Mouse (Mus musculus): ENCODE results near the gene Rb1. TPM values are rescaled to one million over a fixed set of nuclear protein-coding genes. Genes with fewer than 3 reads are reported as not detected.

Rb1 gene
- total RNA-seq (2015) (46.8 and 47.0 TPM in 2 replicates), total RNA-seq (2017) (16.2 and 16.6 TPM in 2 replicates)

- ATAC-seq (replicated peaks; ENCODE audit: poor library complexity), result peak; percentile 45
Measured at GRCm38 (mm10) chr14:73325456-73326381, at the start of gene Rb1. Rb1 (minus strand) TSS chr14:73325822.

DNA sequence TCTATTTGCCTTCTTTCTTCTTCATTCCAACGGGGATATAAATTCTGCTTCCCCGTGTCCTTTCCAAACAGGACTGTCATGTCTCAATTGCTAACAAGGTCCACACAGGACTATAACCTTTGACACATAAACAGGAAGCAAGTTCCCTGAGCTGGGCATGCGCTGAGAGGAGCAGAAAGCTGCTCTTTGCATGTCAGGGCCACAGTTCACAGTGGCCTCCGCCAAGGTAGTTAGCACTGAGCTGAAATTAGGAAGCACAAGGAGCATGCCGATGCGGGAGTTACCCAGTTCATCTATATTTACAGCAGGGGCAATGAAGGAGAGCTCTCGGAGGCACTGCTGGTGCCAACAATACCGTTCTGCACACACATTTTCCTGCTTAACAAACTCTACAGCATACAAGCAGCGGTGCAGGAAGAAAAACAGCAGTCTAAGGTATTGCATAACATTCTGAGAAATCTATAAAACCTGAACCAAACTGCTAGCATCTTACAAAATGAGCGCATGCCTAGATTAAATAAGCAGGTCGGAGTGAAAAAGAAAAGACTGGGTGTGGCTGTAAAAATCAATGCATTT, 48.8 kb upstream of the Rb1 start:
- no peak for ATAC-seq (replicated peaks; ENCODE audit: poor library complexity)

DNA sequence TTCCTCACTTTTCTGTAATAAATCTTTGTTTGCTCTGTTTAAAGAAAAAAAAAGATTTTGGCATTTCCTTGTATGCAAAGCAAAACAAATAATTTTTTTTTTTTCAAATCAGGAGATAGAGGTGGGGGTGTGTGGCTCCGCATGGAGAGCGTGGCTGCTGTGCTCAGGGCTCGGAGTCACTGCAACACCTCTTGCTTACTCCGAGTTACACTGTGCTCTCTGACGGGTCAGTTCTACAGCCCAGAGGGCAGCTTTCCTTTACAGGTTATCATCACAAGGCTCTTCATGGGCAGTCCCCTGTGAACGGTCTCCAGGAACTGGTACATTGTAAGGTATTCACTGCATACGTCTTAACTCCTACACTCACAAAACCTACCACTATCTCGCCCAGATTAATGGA, 48.0 kb upstream of the Rb1 start:
- no peak for ATAC-seq (replicated peaks; ENCODE audit: poor library complexity)

GRCm38 (mm10) chr14:73372990-73373389, 47.4 kb upstream of the Rb1 start:
- no peak for ATAC-seq (replicated peaks; ENCODE audit: poor library complexity)

DNA sequence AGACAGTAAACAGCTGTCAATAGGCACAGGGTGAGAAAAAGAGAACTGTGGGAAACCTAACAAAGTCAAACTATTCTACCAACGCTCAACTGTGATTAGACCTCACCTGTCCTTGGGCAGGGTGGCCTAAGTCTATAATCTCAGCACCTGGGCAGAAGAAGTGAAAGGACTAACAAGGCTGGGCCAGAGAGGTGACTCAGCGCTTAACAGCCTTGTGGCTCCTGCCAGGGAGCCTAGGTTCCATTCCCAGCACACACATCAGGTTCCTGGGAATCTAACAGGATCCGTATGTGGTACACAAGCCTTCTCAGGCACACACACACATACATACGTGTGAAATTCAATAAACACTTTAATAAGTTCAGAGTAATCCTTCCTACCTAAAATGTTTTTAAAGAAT, 46.0 kb upstream of the Rb1 start:
- ATAC-seq (replicated peaks; ENCODE audit: poor library complexity), result no peak

- peak; percentile 33; the same call in 1 of the 2 replicates for ATAC-seq (replicated peaks; ENCODE audit: poor library complexity)
Measured at GRCm38 (mm10) chr14:73370695-73371372, 45.2 kb upstream of the Rb1 start.

- peak; percentile 64 for ATAC-seq (replicated peaks; ENCODE audit: poor library complexity)
Measured at GRCm38 (mm10) chr14:73370078-73370670, 44.6 kb upstream of the Rb1 start.

DNA sequence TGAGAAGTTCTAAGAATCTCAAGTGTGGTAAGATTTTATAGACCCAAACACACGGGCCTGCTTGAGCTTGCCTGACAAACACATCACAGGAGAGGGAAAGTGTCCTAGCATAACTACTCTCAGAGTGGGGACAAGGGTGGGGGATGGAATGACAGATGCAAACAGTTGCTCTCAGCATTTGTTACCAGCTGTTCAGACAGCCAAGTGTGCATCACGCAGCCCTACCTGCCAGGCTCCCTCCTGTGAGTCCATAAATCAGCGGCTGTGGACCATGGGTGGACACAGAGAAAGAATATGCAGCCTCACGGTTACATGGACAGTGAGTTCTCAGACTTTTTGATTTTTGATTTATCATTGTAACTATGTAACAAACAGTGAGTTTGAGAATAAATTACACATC, 44.0 kb upstream of the Rb1 start:
- ATAC-seq (replicated peaks; ENCODE audit: poor library complexity), result no peak

GRCm38 (mm10) chr14:73368966-73369365, 43.3 kb upstream of the Rb1 start:
- no peak for ATAC-seq (replicated peaks; ENCODE audit: poor library complexity)

DNA sequence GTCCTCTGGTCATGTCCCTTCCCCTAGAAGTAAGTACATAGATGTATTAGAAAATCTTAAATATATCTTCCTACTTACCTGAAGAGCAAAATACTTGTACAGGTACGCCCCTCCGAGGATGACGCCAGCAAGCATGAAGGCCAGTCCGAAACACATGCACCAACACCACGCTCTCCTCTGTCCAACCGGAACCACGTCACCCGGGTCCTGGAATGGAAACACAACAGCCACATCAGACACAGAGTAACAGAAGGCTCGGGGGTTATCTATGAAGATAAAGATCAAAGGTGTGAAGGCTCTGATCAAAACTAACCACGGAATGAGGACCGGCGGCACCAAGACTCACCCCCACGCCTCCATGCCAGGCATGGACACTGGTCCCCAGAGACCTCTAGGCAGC, 42.6 kb upstream of the Rb1 start:
- no peak for ATAC-seq (replicated peaks; ENCODE audit: poor library complexity)

GRCm38 (mm10) chr14:73366278-73366677, 40.7 kb upstream of the Rb1 start:
- ATAC-seq (replicated peaks; ENCODE audit: poor library complexity), result no peak

DNA sequence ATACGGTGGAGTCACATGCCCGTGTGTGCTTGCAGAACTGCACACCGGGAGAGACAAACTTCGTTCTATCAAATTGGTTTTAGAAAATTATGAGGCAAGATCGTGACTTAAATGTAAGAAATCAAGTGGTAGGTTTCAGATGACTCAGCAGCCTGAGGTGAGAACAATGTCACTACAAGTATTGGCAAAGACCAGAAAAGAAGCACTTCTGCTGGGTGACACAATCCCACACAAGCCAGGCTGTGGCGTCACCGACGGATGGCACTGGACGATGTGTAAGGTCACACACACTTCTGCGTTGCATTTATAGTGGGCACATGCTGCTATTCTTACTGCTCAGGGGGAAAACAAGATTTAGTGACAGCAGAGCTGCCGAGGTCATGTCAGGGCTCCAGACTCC, 38.2 kb upstream of the Rb1 start:
- peak; percentile 77 for ATAC-seq (replicated peaks; ENCODE audit: poor library complexity)

DNA sequence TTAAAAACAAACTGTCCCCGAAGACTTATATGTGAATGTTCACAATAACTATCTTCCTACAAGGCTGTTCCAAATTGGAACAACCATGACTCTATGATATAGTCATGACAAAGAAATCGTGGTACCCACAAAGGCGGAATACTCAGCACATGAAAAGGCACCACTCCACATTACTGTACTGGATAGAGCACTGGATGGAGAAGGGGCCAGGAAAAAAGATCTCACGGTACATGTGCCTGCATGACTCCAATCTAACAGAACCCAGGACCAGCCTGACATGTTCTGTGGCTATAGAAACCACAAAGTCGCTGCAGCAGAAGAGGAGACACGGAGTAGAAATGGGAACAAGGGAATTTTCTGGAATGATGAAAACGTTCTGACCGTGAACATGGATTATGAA, 29.1 kb upstream of the Rb1 start:
- ATAC-seq (replicated peaks; ENCODE audit: poor library complexity), result no peak

DNA sequence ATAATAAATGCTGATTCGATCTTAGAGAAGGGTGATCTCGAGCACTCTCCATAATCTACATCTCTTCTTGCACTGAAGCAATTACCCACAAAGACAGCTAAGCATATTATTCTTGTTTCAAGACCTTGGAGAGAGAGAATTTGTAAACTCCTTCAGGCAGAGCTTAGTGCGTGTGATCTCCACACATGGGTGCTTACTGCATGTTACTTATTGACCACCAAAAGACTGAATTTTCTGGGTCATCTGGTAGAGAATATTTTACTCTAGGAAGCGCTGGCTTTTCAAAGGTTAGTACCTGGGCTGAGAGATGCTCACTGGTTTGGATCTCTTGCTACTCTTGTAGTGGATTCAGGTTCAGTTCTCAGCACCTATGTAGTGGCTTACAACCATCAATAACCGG, 25.5 kb upstream of the Rb1 start:
- no peak for ATAC-seq (replicated peaks; ENCODE audit: poor library complexity)

DNA sequence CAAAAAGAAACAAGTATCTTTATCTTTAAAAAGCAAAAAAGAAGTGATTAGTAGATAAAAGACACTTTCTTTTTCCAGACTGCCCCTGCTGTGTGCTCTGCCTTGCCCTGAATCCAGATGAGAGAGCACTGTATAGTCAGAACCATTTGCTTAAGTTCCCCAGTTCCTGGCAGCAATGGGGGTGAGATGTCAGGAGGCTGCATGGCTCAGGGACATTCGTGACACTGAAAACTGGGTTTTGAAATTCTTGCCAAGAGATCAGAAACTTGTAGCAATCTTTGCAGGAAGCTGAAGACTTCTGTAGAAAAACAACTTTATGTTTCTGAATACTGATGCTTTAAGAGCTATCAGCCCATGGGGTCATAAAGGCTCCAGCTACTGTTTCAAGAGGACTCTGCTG, 24.4 kb upstream of the Rb1 start:
- ATAC-seq (replicated peaks; ENCODE audit: poor library complexity), result no peak

DNA sequence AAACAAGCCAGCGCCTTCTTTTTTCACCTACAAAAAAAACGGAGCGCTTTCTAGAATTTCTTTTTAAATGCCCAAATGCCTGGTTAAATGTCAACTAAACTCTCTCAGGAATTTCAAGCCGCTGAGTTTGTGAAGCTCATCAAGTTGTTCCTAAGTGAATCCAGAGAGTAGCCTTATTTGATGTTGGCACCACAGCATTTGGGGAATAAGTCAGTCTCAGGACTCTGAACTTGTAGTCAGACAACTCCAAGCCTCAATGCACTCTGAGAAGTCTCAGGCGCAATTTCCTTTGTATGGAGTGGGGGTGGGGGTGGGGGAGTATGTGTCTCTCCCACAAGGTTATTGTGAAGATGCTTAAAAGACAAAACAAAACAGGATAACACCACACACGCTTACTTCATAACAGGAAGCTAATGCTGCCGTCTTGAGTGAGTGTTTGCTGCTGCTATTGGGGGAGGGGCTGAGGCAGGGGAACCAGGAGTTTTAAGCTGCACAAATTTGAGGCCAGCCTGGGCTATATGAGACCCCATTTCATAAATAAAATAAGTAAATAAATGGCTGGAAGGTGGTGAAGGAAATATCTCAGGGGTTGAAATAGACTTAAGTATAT, 23.5 kb upstream of the Rb1 start:
- 0 out of 2 replicates have a peak, but pooled peaks have one; percentile 17 for ATAC-seq (replicated peaks; ENCODE audit: poor library complexity)

DNA sequence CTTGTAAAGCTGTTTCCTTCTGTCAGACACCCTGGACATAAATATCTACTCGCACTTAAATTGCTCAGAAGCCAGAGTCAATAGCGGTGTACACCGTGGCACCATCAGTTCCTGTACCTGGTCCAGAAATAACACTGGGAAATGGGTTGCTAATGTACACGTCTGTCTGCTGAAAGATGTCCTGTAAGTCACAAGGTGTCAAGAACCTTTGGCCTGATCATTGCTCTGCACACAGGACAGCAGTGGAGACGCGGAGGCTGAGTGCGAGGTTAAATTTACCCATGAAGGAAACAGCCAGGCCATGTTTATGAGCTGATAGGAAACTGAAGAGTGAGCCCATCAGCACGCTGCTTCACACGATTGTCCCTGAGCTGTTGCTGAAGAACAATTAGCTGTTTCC, 21.7 kb upstream of the Rb1 start:
- peak; percentile 63 for ATAC-seq (replicated peaks; ENCODE audit: poor library complexity)

DNA sequence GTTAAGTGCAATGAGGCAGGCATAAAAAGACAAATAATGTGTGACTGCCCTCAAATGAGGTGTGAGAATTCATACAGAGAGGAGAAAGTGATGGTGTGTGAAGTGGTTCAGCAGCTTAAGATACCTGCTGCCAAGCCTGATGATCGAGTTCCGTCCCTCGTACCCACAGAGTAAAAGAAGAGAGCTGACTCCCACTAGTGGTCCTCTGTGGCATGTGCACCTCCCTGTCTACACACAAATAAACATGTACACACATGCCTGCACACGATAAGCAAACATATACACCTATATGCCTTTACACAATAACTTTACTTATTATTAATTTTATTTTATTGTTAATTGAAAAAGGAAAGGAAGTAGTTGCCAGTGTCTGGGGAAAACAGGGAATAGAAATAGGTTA, 20.0 kb upstream of the Rb1 start:
- ATAC-seq (replicated peaks; ENCODE audit: poor library complexity), result no peak

- no peak for ATAC-seq (replicated peaks; ENCODE audit: poor library complexity)
Measured at GRCm38 (mm10) chr14:73340051-73340755, 14.6 kb upstream of the Rb1 start.

- ATAC-seq (replicated peaks; ENCODE audit: poor library complexity), result peak; percentile 79
Measured at GRCm38 (mm10) chr14:73339615-73340014, 14.0 kb upstream of the Rb1 start.

All from megakaryocyte progenitor cell, adult 5-6 weeks (primary cell).